ENCODE assay signal across 8 mouse cellular contexts in the genomic region with DNA sequence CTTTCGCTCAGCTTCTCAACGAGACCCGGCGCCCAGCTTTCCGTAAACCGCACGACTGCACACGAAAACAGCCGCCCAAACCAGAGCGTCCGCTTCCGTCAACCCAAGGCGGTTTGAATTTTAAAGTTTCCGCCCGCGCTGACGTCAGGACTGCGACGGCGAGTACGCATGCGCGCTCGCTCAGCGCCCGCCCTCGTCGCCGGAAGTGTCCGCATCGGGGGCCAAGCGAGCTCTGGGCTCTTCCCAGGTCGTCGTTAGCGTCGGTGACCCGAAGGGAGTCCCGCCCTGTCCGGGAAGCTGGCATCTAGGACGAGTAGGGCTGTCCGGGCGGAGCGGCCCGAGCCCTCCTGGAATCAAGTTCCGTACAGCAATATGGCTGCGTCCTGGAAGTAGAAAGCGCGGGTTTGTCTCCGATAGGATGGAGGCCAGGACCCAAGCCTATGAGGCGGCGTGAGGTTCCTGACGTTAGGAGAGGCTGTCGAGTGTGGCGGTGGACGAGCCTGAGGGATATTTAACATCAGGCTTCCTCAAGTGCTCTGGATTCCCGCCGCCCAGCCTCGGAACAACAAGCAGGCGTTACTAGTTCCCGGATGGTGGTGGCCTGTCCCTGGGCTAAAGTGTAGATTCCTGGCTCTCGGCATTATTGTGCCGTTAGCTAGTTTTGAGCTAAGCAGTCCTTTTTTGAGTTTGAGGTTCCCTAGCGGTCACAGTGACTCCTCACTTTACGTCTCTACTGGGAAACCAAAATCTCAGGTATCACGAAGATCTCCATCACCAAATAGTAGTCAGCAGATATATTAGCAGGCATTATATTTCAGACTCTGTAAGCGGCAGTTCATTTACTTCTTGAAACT. TPM values are rescaled to one million over a fixed set of nuclear protein-coding genes. Genes with fewer than 3 reads are reported as not detected.
DNase-seq lines count a peak whose midpoint lies in the region; ATAC-seq and TF ChIP-seq lines count a peak whose summit lies in the region.

A gene (minus strand): TSS at position 147 of the 854 bp plus-strand sequence.

- intact Hi-C loops in gastrocnemius, adult 2 months (cut with DNase I): loop anchor here (5.0 kb wide), 1 partner anchor 50 kb away; a partner anchor contains a TSS
- intact Hi-C loops in left cerebral cortex, adult 2 months (cut with DNase I): loop anchor here (1.0 kb wide), 1 partner anchor 52 kb away; a partner anchor contains a TSS

- H3K9me3 ChIP-seq in hindbrain, postnatal 0 days (ENCODE audit: low read length): no peaks in the 10 kb centered on the region

- under 1% methylated on average over 66 of the region's 66 CpGs for WGBS in hindbrain, postnatal 0 days

- peak within 1 kb of the TSS; percentile 72 for H3K4me3 ChIP-seq in gastrocnemius, adult 2 months
- peak within 1 kb of the TSS; percentile 57 for H3K4me3 ChIP-seq in hindbrain, postnatal 0 days (ENCODE audit: low read length)
- peak within 1 kb of the TSS; percentile 68 for H3K4me3 ChIP-seq in left cerebral cortex, adult 2 months

- H3K27me3 ChIP-seq in hindbrain, postnatal 0 days (ENCODE audit: insufficient read depth, low read length): no peaks in the 10 kb centered on the region

- H3K4me2 ChIP-seq in hindbrain, postnatal 0 days (ENCODE audit: low read depth, low read length): peak within 1 kb of the TSS; percentile 89

- DNase-seq in ZHBTc4 (ENCODE audit: low read depth, low spot score): peak; percentile 96
- DNase-seq in gastrocnemius, adult 2 months: peak; percentile 97
- peak; percentile 97 for DNase-seq in hindbrain, postnatal 0 days (ENCODE audit: low spot score)
- DNase-seq in left cerebral cortex, adult 2 months (ENCODE audit: extremely low spot score in 1 of 2, low spot score in 2 of 2): peak; percentile 89 to 93
- peak; percentile 88 to 89 for DNase-seq in right cerebral cortex, adult 2 months (ENCODE audit: low spot score in 2 of 2)
- peak; percentile 92 for DNase-seq in urinary bladder, postnatal 14 days (ENCODE audit: low spot score)

- no peaks in the 10 kb centered on the region for H3K4me1 ChIP-seq in hindbrain, postnatal 0 days (ENCODE audit: insufficient read depth, low read length)

- H3K36me3 ChIP-seq in hindbrain, postnatal 0 days (ENCODE audit: insufficient read depth, low read length): no peaks in the 10 kb centered on the region

- peak within 1 kb of the TSS; percentile 37 for H3K9ac ChIP-seq in hindbrain, postnatal 0 days (replicated peaks; ENCODE audit: low read length)

- peak; percentile 11; the same call in 1 of the 2 replicates for TF ChIP-seq CTCF in gastrocnemius, adult 2 months (IDR thresholded peaks at IDR 0.05)
- peak; percentile 54 for TF ChIP-seq CTCF in hindbrain, postnatal 0 days (IDR thresholded peaks at IDR 0.05; ENCODE audit: low read depth)
- peak; percentile 27 for TF ChIP-seq CTCF in left cerebral cortex, adult 2 months (IDR thresholded peaks at IDR 0.05)

- peak; percentile 92 for ATAC-seq in common myeloid progenitor, adult 5-6 weeks (replicated peaks; ENCODE audit: low read depth, poor library complexity, severe bottlenecking)
- ATAC-seq in hindbrain, postnatal 0 days: peak; percentile 99
- peak; percentile 91 for ATAC-seq in megakaryocyte, adult 5-6 weeks (ENCODE audit: poor library complexity, severe bottlenecking)

- peak within 1 kb of the TSS; percentile 95 for H3K27ac ChIP-seq in gastrocnemius, adult 2 months
- peak within 1 kb of the TSS; percentile 95 for H3K27ac ChIP-seq in hindbrain, postnatal 0 days
- H3K27ac ChIP-seq in left cerebral cortex, adult 2 months: peak within 1 kb of the TSS; percentile 86

RNA-seq across cellular contexts. Expression of the gene that starts here (rescaled TPM):
- total RNA-seq in common myeloid progenitor, adult 5-6 weeks (2017): 90.5 and 91.4 TPM in 2 replicates
- total RNA-seq in gastrocnemius, adult 2 months (2021): under 1 TPM in 1 of 2 experiments, not detected in 1; 0.13 TPM
- 3.6 and 3.8 TPM in 2 replicates for total RNA-seq in hindbrain, postnatal 0 days (2014; rRNA removed)
- polyA plus RNA-seq in hindbrain, postnatal 0 days (2015; fragmentation: Nextera tagmentation; extraction: Ambion mirVana): 6.8 and 9.7 TPM in 2 replicates
- total RNA-seq in left cerebral cortex, adult 2 months (2021): under 1 TPM; 0.45 to 0.47 TPM
- 73.8 and 79.1 TPM in 2 replicates for total RNA-seq in megakaryocyte, adult 5-6 weeks (2015)
- 108 and 113 TPM in 2 replicates for total RNA-seq in megakaryocyte, adult 5-6 weeks (2017)

Comparison
In these comparisons a context has a peak if more than half of its experiments do, and no peak if none do; other contexts are left out.
1. Peak in every context shown above with its lines: DNase-seq, ATAC-seq, H3K4me3 ChIP-seq and H3K27ac ChIP-seq.
2. RNA of the gene that starts here (total RNA-seq): 73.8 to 113 TPM in megakaryocyte, adult 5-6 weeks and 90.5 to 91.4 TPM in common myeloid progenitor, adult 5-6 weeks; 3.6 to 3.8 TPM in hindbrain, postnatal 0 days, 0.45 to 0.47 TPM in left cerebral cortex, adult 2 months and 0.13 TPM in gastrocnemius, adult 2 months; every median in the first group is over 10 times any median in the second.
3. Peak in DNase-seq, H3K4me3 ChIP-seq and H3K27ac ChIP-seq in gastrocnemius, adult 2 months; RNA of the gene not detected or under 1 TPM.
4. Peak in DNase-seq, H3K4me3 ChIP-seq and H3K27ac ChIP-seq in left cerebral cortex, adult 2 months; RNA of the gene not detected or under 1 TPM.